Mouse (Mus musculus): ENCODE results near the gene Grb14. TPM values are rescaled to one million over a fixed set of nuclear protein-coding genes. Genes with fewer than 3 reads are reported as not detected.
A peak's percentile ranks its signal among the peaks of the same experiment; 100 is the strongest.

Gene Grb14
- total RNA-seq, 2 experiments from 2014 or later: 47.1 to 47.6 TPM

- DNase-seq: no peak
- intact Hi-C loops (cut with DNase I): no loop called here
Measured at GRCm38 (mm10) chr2:64987782-64988181, 37.0 kb downstream of the Grb14 start.

GRCm38 (mm10) chr2:64975546-64975945 lies 49.2 kb downstream of the Grb14 start:
- DNase-seq: no peak
- intact Hi-C loops (cut with DNase I): no loop called here

DNA sequence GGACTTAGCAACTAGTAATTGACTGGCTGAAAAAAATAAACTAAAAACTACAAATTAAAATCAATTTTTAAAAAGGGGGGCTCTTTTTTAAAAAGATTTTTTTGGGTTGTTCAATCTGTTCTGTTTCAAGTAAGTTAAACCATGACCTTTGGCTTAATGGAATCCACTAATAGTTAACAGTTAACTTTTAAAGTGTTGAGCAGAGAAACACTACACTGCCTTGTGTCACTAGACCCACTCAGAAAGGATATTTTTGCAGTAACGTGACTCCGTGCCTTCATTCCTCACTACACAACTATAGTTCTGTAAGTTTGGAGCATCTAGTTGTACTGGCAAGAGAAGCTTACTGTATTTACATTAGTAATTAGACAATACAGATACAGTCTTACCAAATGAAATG lies 50.2 kb downstream of the Grb14 start:
- intact Hi-C loops (cut with DNase I): no loop called here
- DNase-seq: no peak

- DNase-seq: no peak
- intact Hi-C loops (cut with DNase I): no loop called here
Measured at GRCm38 (mm10) chr2:64973819-64974441, 50.9 kb downstream of the Grb14 start.

DNA sequence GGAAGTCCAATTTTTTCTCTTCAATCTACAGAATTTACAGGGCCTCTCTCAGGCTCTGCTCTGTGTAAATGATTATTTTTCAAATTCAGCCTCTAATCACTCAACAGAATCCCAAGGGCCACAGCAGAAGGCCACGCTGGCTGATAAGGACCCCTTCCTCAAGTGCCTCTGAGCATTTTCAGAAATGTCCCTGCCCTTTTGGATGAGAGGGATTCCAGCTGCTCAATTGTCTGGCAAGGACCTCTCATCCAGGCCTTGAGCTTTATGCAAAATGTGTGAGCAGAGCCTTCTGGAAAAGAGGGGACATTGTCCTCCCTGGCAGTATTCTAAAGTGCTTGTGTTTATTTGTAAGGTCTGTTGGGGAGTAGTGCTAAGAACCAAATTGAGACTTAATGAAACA lies 51.7 kb downstream of the Grb14 start:
- intact Hi-C loops (cut with DNase I): no loop called here
- DNase-seq: no peak

- DNase-seq: no peak
- intact Hi-C loops (cut with DNase I): no loop called here
Measured at GRCm38 (mm10) chr2:64971828-64972227, 53.0 kb downstream of the Grb14 start.

GRCm38 (mm10) chr2:64970992-64971391 lies 53.8 kb downstream of the Grb14 start:
- no peak for DNase-seq
- intact Hi-C loops (cut with DNase I): no loop called here

- intact Hi-C loops (cut with DNase I): loop anchor here (5.0 kb wide), 1 partner anchor 155 kb away; no protein-coding TSS in a partner anchor
- DNase-seq: no peak
Measured at GRCm38 (mm10) chr2:64966893-64967444, 57.8 kb downstream of the Grb14 start.

GRCm38 (mm10) chr2:64966323-64966722 lies 58.5 kb downstream of the Grb14 start:
- DNase-seq: peak; percentile 9
- intact Hi-C loops (cut with DNase I): loop anchor here (5.0 kb wide), 1 partner anchor 156 kb away; no protein-coding TSS in a partner anchor

GRCm38 (mm10) chr2:64965227-64965864 lies 59.4 kb downstream of the Grb14 start:
- intact Hi-C loops (cut with DNase I): loop anchor here (5.0 kb wide), 1 partner anchor 157 kb away; no protein-coding TSS in a partner anchor
- DNase-seq: peak; percentile 26

DNA sequence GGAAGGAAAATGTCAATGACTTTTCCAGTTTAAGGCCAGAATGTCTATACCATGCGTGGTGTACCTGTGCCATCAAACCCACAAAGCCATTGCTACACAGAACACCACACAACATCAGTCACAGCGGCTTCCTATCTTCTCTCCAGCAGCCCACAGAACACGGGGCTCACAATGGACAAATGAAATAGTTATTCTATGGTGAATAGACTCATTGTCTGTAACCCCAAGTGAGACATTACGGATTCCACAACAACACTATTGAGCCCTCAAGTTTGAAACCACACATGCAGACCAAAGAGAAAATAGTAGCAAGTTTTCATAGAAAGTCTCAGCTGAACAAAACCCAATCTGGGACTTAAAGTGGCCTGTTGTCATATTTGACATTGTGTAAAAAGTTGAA lies 62.6 kb downstream of the Grb14 start:
- DNase-seq: no peak
- intact Hi-C loops (cut with DNase I): loop anchor here (5.0 kb wide), 1 partner anchor 375 kb away; no protein-coding TSS in a partner anchor

DNA sequence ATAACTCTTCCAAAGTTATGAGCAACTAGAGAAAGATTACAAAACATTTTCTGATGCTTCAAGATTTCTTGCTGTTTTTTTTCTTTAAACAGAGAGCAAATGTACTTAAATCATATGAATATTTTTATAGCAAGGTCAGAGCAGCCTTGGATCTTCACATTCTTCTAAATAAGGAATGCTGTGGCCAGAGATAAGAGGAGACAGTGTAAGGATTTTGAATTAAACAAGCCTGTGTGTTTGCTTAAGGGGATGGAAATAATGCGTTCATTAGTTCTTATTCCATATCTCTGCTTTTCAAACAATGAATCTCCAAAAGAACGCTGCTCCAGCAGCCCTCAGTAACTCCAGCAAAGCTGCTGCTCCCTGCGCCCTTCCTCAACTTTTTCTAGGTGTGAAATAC lies 63.4 kb downstream of the Grb14 start:
- DNase-seq: no peak
- intact Hi-C loops (cut with DNase I): loop anchor here (5.0 kb wide), 1 partner anchor 376 kb away; no protein-coding TSS in a partner anchor

- no peak for DNase-seq
- intact Hi-C loops (cut with DNase I): loop anchor here (5.0 kb wide), 1 partner anchor 378 kb away; no protein-coding TSS in a partner anchor
Measured at GRCm38 (mm10) chr2:64959657-64960056, 65.1 kb downstream of the Grb14 start.

DNA sequence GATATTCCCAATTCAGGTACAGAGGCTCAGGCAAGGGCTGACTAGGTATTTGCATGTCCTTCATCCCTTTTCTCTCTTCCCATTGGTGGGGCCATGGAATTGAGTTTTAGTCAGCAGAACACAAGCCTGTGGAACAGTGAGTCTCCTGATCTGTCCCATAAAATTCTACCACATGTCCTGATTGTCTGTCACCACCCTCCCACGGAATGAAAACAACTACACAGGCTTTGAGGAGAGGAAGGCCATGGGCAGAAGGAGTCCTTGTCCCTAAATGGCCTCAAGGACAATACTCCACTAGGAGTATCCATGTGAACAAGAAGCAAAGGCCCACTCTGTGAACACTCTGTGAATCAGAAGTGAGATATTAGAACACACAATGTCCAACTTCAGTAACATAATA lies 69.3 kb downstream of the Grb14 start:
- no peak for DNase-seq
- intact Hi-C loops (cut with DNase I): no loop called here

DNA sequence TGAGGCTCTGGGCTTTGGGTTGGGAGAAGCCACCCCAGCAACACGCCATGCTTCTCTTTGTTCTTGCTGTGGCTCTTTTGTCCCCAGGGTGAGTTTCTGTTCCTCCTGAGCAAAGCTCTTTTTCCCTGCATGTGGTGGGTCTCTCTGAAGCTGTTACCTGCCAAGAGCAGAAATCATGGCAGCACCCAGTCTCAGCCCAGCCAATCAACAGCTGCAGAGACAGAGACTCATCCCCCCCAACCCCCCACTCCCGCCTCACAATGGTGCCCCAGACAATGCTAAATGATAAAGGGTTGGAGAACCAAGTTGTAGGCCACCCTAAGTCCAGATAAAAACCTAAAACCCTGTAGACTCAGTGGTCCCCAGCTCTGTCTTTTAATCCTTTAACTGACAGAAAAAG lies 75.6 kb downstream of the Grb14 start:
- intact Hi-C loops (cut with DNase I): no loop called here
- DNase-seq: no peak

DNA sequence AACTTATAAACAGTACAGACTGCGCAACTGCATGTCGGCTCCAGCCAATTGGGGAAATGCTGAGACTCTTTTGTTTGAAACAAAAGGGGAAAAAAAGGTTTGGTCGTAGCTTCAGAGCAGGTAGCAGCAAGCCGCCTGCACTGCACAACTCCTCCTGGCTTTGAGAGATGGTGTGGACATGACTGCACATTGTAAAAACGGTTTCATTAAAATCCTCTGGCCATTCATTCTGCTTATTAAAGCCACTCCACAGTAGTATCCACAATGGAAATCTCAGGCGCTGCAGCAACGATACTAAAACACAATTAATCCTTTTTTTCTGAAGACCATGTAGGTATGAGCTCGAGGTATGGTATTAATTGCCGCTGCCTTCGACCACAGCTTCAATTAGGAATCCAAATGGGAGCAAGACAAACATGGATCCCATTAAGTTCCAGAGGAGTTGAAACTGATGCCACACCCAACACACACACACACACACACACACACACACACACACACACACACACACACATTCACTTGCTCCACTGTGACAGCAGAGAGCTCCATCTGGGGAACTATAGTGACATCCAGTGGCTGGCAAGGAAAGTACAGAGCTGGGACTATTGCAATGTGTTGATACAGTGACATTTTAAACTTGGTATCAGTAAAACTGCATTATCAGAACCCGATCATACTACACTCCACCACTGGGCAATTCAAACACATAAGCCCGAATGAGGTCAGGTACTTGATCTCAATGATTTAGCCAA lies 76.2 kb downstream of the Grb14 start:
- intact Hi-C loops (cut with DNase I): no loop called here
- DNase-seq: peak; percentile 31

- no peak for DNase-seq
- intact Hi-C loops (cut with DNase I): no loop called here
Measured at GRCm38 (mm10) chr2:64947484-64947883, 77.3 kb downstream of the Grb14 start.

GRCm38 (mm10) chr2:64920879-64921278 lies 103.9 kb downstream of the Grb14 start:
- intact Hi-C loops (cut with DNase I): no loop called here
- no peak for DNase-seq

GRCm38 (mm10) chr2:64915448-64915847 lies 109.3 kb downstream of the Grb14 start:
- peak; percentile 29 for DNase-seq
- intact Hi-C loops (cut with DNase I): loop anchor here (5.0 kb wide), 1 partner anchor 1213 kb away; no protein-coding TSS in a partner anchor

GRCm38 (mm10) chr2:64904877-64905276 lies 119.9 kb downstream of the Grb14 start:
- peak; percentile 33 for DNase-seq
- intact Hi-C loops (cut with DNase I): loop anchor here (5.0 kb wide), 1 partner anchor 1403 kb away; no protein-coding TSS in a partner anchor

GRCm38 (mm10) chr2:64897844-64898243 lies 126.9 kb downstream of the Grb14 start:
- DNase-seq: no peak
- intact Hi-C loops (cut with DNase I): no loop called here

Data from left cerebral cortex, postnatal 4 days (tissue).